Mouse (Mus musculus) heart, adult 2 months (tissue): ENCODE results near the gene Emc10.

Experiments used
- CTCF ChIP-seq: fragments of 200-600 bp; IDR thresholded peaks from 2 replicates; pipeline ENCODE4 v1.8.1; 2022; ENCODE audit warnings: antibody characterized with exemption, mild to moderate bottlenecking, moderate library complexity
- EP300 ChIP-seq: fragments of 200-500 bp; IDR thresholded peaks from 2 replicates; pipeline ENCODE4 v1.6.1; 2011; ENCODE audit warnings: low read depth, low read length, control low read depth; ENCODE audit not compliant: insufficient read depth
- POLR2A ChIP-seq: fragments of 200-500 bp; IDR thresholded peaks from 2 replicates; pipeline ENCODE4 v1.6.1; 2011; ENCODE audit warnings: mild to moderate bottlenecking, low read depth, low read length, control low read depth; ENCODE audit not compliant: insufficient read depth

DNA sequence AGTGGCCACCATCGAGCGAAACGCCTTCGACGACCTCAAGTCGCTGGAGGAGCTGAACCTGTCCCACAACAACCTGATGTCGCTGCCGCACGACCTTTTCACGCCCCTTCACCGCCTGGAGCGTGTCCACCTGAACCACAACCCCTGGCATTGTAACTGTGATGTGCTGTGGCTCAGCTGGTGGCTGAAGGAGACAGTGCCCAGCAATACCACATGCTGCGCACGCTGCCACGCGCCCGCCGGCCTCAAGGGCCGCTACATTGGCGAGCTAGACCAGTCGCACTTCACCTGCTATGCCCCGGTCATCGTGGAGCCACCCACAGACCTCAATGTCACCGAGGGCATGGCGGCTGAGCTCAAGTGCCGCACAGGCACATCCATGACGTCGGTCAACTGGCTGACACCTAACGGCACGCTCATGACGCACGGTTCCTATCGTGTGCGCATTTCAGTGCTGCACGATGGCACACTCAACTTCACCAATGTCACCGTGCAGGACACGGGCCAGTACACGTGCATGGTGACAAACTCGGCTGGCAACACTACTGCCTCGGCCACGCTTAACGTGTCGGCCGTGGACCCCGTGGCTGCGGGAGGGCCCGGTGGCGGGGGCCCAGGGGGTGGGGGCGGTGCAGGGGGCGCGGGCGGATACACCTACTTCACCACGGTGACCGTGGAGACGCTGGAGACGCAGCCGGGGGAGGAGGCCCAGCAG lies 34.7 kb downstream of the Emc10 start:
- TF ChIP-seq CTCF (no peak), POLR2A (no peak), EP300 (no peak)
